Mouse (Mus musculus) adrenal gland, postnatal 14 days (tissue): ENCODE data around the gene Cfap299. TPM values are rescaled to one million over a fixed set of nuclear protein-coding genes. Genes with fewer than 3 reads are reported as not detected.
"Not testable (repeated sequence)": the region's sequence is repeated elsewhere in the genome, so short reads cannot be mapped to it uniquely, and the experiment has no call there.

ENCODE experiments used
- DNase-seq: peaks from one replicate; pipeline ENCODE4 v3.0.0; 2021; ENCODE audit warnings: mixed read lengths
- total RNA-seq: library from RNA; stranded (reverse); gene quantifications from 2 replicates; pipeline ENCODE4 v1.2.3, GENCODE M21; 2021

Gene Cfap299
- total RNA-seq, 1 experiment from 2014 or later = not detected

- DNase-seq = no peak
Measured at GRCm38 (mm10) chr5:98523783-98524182, 194.7 kb downstream of the Cfap299 start.

- DNase-seq = no peak
Measured at GRCm38 (mm10) chr5:98541333-98541732, 212.2 kb downstream of the Cfap299 start.

- no peak for DNase-seq
Measured at GRCm38 (mm10) chr5:98550285-98550684, 221.2 kb downstream of the Cfap299 start.

GRCm38 (mm10) chr5:98550873-98551272 is 221.8 kb downstream of the Cfap299 start:
- DNase-seq = no peak

GRCm38 (mm10) chr5:98552395-98552794 is 223.3 kb downstream of the Cfap299 start, which contains the start of gene Gm11111:
Gene Gm11111 (plus strand): TSS chr5:98552695.
- no peak for DNase-seq

GRCm38 (mm10) chr5:98552811-98553601 is 223.9 kb downstream of the Cfap299 start:
- no peak for DNase-seq

- no peak for DNase-seq
Measured at GRCm38 (mm10) chr5:98561301-98561700, 232.2 kb downstream of the Cfap299 start.

- DNase-seq = no peak
Measured at GRCm38 (mm10) chr5:98562806-98563205, 233.7 kb downstream of the Cfap299 start.

- DNase-seq = no peak
Measured at GRCm38 (mm10) chr5:98563801-98564200, 234.7 kb downstream of the Cfap299 start.

GRCm38 (mm10) chr5:98566461-98567193 is 237.5 kb downstream of the Cfap299 start:
- DNase-seq = no peak

- no peak for DNase-seq
Measured at GRCm38 (mm10) chr5:98568481-98568880, 239.4 kb downstream of the Cfap299 start.

- no peak for DNase-seq
Measured at GRCm38 (mm10) chr5:98569029-98569513, 240.0 kb downstream of the Cfap299 start.

- no peak for DNase-seq
Measured at GRCm38 (mm10) chr5:98572392-98572791, 243.3 kb downstream of the Cfap299 start.

GRCm38 (mm10) chr5:98574711-98575470 is 245.8 kb downstream of the Cfap299 start:
- no peak for DNase-seq

GRCm38 (mm10) chr5:98575471-98575834 is 246.3 kb downstream of the Cfap299 start:
- DNase-seq = no peak

- DNase-seq = not testable (repeated sequence)
Measured at GRCm38 (mm10) chr5:98576538-98576937, 247.4 kb downstream of the Cfap299 start.

GRCm38 (mm10) chr5:98578398-98578797 is 249.3 kb downstream of the Cfap299 start:
- DNase-seq = no peak

GRCm38 (mm10) chr5:98580811-98581210 is 251.7 kb downstream of the Cfap299 start:
- DNase-seq = no peak

- no peak for DNase-seq
Measured at GRCm38 (mm10) chr5:98582051-98582450, 252.9 kb downstream of the Cfap299 start.

GRCm38 (mm10) chr5:98585915-98586314 is 256.8 kb downstream of the Cfap299 start:
- no peak for DNase-seq

- DNase-seq = no peak
Measured at GRCm38 (mm10) chr5:98613511-98613910, 284.4 kb downstream of the Cfap299 start.

GRCm38 (mm10) chr5:98616902-98617301 is 287.8 kb downstream of the Cfap299 start:
- DNase-seq = no peak

GRCm38 (mm10) chr5:98617416-98617815 is 288.3 kb downstream of the Cfap299 start:
- DNase-seq = no peak
